Mouse (Mus musculus) kidney, adult 10 weeks (tissue): Measurements from ENCODE around the gene Mdh2. TPM values are rescaled to one million over a fixed set of nuclear protein-coding genes. Genes with fewer than 3 reads are reported as not detected.

ENCODE experiments used
- polyA plus RNA-seq: library from polyadenylated mRNA; stranded (reverse); fragments of 350-450 nt; fragmentation: Illumina TruSeq; extraction: RNeasy Lipid Tissue Mini Kit (QIAGEN cat#74804); gene quantifications from one replicate; pipeline ENCODE4 v1.2.3, GENCODE M21; 2014; ENCODE audit warnings: low read depth, low replicate concordance

Mdh2 gene
- polyA plus RNA-seq, result 72.0 TPM

GRCm38 (mm10) chr5:135778471-135779445 lies at the start of gene Mdh2:
Gene Mdh2 (plus strand): TSS chr5:135778480.

GRCm38 (mm10) chr5:135743741-135744609 lies 34.3 kb upstream of the Mdh2 start, which contains the start of gene Tmem120a:
Gene Tmem120a (minus strand): TSS chr5:135744448.

GRCm38 (mm10) chr5:135777796-135778470 lies 347 bp upstream of the Mdh2 start, which contains the start of gene Styxl1:
Gene Styxl1 (minus strand): TSS chr5:135778385.

GRCm38 (mm10) chr5:135806555-135807262 lies 28.4 kb downstream of the Mdh2 start, which contains the start of gene Srrm3:
Gene Srrm3 (plus strand): TSS chr5:135806890.

Other genes starting within 250 kb of the Mdh2 start
- gene Hip1, start 233.4 kb upstream of the Mdh2 start, polyA plus RNA-seq, result 5.6 TPM
- not detected for gene Ccl26, start 214.9 kb upstream of the Mdh2 start, polyA plus RNA-seq
- gene Ccl24, start 205.4 kb upstream of the Mdh2 start, polyA plus RNA-seq, result not detected
- gene Rhbdd2, start 145.9 kb upstream of the Mdh2 start, polyA plus RNA-seq, result 12.2 TPM
- gene Por, start 108.4 kb upstream of the Mdh2 start, polyA plus RNA-seq, result 61.0 TPM
- 10.0 TPM for gene Tmem120a, start 34.0 kb upstream of the Mdh2 start, polyA plus RNA-seq
- not detected for gene Styxl1, start 95 bp upstream of the Mdh2 start, polyA plus RNA-seq
- gene Srrm3, start 28.4 kb downstream of the Mdh2 start, polyA plus RNA-seq, result not detected
- not detected for gene Hspb1, start 109.4 kb downstream of the Mdh2 start, polyA plus RNA-seq
- gene Ywhag, start 156.1 kb downstream of the Mdh2 start, polyA plus RNA-seq, result 44.8 TPM
- 0.40 TPM for gene Ssc4d, start 196.1 kb downstream of the Mdh2 start, polyA plus RNA-seq
- gene Zp3, start 201.6 kb downstream of the Mdh2 start, polyA plus RNA-seq, result not detected
- 0.16 TPM for gene Dtx2, start 216.3 kb downstream of the Mdh2 start, polyA plus RNA-seq